Mouse (Mus musculus) adrenal gland, postnatal 4 days (tissue): ENCODE results near the gene Nars2. TPM values are rescaled to one million over a fixed set of nuclear protein-coding genes. Genes with fewer than 3 reads are reported as not detected.
"Not testable (repeated sequence)": the region's sequence is repeated elsewhere in the genome, so short reads cannot be mapped to it uniquely, and the experiment has no call there.

Experiments
- DNase-seq, 2 experiments: peaks; one replicate each; pipeline ENCODE4 v3.0.0; 2021 to 2022; ENCODE audit warnings: low spot score in 2 of 2, mixed read lengths in 2 of 2
- long read RNA-seq, 2 experiments: library from polyadenylated mRNA; stranded (forward); transcript quantifications; one replicate each; pipeline ENCODE4 v2.0.0; 2021
- total RNA-seq, 2 experiments: library from RNA; stranded (reverse); gene quantifications; 2 replicates each; pipeline ENCODE4 v1.2.3; 2021

The Nars2 gene
- total RNA-seq = 10 to 100 TPM; 20.6 TPM
- long read RNA-seq, experiment 1, transcript Nars2-201 (14 exons, 3,778 nt) = major isoform, 8 of 12 reads
- long read RNA-seq, experiment 1, partial matches to known transcripts = 0 of 12 reads
- long read RNA-seq, experiment 1, other reads (novel, unspliced or antisense) = 4 of 12 reads
- long read RNA-seq, experiment 2, transcript Nars2-201 (14 exons, 3,778 nt) = major isoform, 19 of 26 reads
- long read RNA-seq, experiment 2, partial matches to known transcripts = 1 of 26 reads
- long read RNA-seq, experiment 2, other reads (novel, unspliced or antisense) = 6 of 26 reads

DNA sequence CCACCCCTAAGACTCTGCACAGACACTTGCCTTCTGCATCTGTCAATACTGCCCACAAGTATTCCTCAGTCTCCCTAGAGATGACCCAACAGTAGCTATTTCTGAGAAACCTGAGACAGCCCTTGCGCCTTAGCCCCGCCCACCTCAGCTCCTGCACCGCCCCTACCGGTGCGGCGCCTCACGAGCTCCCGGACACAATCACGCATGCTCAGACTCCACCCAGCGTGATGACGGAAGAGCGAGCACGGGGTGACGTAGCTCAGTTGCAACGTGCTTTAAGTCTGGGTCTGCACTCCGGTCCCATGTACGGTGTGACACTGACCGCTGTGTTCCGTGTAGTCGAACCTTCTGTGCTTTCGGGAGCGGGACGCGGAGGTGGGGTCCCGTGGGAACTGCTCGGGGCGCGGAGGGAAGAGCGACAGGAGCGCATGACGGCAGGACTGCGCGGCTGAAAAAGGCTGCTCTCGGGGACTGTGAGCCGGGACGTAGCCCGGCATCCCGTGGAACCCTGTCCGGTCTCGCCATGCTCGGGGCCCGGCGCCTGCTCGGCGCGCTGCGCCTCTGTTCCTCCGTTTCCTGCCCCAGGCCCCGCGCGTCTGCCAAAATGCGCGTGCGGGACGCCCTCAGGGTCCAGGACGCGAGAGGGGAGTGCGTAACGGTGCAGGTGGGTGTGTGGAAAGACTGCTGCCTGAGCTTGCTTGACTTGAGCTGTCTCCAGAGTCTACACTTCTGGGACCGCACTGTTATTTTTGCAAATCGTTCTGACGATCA is at the start of gene Nars2:
Nars2 (plus strand) TSS at position 225 of the 771 bp plus-strand sequence.
- peak; percentile 60 to 81 for DNase-seq

DNA sequence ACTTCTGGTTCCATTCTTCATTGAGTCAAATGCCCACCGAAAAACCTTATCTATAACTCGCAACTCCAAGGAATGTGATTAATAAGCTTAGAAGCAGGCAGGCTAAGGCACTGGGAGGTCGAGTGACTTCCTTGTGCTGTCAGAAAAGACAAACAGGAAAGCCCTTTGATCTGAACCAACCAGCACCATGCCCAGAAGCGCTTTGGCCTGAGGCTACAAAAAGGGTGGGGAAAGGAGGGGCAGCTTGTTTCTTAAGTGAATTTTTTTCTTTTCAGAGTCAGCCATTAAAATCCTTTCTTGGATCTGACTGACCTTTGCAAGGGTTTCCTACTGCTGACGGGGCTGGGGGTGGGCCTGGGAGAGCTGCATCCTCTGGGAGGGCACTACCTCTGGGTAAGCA is 49.1 kb upstream of the Nars2 start:
- no peak for DNase-seq

DNA sequence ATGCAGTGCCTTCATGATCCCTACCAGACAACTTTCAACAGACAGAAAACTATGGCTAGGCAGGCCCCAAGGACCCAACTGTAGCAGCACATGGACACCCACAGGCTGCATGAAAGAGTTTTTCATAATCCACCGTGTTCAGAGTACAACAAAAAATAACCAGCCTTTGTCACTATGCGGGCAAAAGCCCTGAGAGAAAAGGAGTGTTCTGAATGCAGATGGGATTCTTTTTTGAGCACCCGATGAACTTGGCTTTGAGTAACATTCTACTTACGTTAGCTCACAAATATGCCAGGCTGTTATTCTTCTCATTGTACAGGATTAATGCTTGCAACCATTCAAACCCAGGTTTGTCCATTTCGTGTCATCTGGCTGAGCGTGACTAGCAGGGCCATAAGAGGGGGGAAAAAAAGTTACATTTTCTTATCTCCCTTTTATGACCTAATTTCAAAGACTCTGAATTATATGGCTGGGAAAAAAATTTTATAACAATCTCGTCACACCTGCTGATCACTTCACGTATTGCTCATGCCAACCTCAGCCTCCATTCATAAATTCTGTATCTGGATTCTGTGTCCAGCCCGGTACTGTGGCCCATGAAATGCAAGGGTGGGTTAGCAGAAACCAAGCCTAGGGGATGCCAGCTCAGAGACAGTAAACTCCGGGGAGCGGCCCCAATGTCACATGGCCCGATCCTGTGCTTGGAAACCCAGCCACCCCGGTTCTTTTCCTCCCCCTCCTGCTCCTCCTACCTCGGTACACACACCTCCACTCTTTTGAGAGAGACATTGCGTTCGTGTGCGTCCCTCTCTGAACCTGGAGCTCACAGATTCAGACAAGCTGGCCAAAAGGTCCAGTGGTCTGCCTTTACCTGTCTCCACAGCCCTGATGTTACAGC is 48.0 kb upstream of the Nars2 start:
- no peak for DNase-seq

DNA sequence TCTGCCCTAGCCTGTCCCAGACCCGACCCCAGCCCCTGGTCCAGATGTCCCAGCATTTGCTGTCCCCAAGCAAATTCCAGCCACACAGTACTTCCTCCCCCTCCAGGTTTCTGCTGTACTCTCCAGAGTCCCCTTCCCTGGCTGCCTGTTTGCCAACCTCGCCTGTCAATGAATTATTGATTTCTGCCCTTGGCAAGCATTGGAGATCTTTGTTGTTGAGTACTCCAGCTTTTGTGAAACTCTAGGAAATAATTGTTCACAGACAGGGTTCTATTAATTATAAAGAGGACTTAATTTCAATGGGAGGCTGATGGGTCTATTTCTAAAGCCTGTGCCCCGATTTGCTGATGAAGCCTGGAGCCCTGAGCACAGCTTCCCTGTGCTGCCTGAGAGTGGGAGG is 46.9 kb upstream of the Nars2 start:
- DNase-seq = no peak

DNA sequence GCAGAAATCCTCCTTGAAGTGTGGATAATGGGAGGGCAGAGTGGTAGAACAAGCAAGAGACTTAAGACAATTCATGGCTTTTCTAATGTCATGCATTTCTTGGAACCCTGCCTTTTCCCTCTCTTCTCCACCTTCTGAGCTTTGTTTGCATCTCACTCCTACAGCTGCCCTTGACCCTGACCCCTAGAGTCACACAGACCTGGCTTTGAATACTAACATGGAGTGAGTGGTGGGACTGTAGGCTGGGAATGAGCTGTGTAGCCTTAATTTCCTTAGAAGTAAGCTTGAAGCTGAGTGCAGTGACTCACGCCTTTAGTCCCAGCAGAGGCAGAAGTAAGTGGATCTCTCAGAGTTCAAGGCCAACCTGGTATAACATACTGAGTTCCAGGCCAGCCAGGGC is 46.4 kb upstream of the Nars2 start:
- no peak for DNase-seq

DNA sequence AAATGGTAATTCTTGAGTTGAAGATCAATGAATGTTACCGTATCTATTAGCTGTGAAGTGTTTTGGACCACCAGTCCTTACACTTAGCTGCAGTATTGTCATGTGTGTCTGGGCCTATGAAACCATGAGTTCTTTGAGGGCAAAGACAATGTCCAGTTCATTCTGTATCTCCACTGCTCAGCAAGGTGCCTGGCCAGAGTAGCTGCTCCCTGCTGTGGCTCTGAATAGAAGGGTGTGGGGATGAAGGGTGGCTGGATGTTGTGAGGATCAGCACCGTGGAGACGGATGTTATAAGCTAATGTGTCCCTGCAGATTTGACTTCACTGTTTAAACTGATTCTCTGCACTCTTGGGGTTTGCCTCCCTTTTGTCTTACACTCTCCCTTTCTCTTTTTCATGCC is 45.9 kb upstream of the Nars2 start:
- no peak for DNase-seq

DNA sequence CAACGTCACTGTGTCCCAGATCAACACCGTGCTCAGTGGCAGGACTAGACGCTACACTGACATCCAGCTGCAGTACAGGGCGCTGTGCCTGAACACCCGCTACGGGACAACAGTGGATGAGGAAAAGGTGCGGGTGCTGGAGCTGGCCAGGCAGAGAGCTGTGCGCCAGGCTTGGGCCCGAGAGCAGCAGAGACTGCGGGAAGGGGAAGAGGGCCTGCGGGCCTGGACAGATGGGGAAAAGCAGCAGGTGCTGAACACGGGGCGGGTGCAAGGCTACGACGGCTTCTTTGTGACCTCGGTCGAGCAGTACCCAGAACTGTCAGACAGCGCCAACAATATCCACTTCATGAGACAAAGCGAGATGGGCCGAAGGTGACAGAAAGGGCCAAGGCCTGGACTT is 45.1 kb upstream of the Nars2 start:
- DNase-seq = no peak

DNA sequence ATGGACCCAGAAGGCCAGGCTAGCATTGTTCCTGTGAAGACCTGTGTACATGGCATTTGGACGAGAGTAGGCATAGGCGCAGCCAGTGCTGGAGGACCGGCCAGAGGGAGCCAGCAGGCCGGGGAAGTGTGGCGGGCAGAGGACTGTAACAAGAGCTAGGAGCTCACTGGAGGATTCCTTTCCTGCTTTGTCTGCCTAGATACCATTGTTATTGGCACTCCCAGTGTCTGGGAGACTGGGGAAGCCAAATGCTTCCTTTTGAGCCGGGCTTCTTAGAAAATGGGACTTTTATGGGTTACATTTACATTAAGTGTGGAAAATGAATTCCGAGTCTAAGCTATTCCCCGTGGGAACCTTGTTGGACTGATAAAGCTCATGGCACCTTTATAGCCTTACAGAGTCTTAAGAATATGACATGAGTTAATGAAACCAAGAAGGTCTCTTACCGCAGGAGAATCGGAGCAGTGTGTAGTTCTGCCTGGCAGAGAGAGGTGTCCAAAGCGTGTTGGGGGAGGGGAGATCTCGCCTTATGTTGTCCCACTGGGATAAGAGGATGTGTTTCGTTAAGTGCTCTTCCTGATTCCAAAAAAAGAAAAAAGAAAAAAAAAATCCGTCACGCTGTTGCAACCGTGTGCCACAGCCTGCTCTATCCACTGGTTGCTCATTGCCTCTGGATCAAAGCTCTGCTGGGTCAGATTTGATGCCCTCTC is 43.2 kb upstream of the Nars2 start:
- DNase-seq = no peak

DNA sequence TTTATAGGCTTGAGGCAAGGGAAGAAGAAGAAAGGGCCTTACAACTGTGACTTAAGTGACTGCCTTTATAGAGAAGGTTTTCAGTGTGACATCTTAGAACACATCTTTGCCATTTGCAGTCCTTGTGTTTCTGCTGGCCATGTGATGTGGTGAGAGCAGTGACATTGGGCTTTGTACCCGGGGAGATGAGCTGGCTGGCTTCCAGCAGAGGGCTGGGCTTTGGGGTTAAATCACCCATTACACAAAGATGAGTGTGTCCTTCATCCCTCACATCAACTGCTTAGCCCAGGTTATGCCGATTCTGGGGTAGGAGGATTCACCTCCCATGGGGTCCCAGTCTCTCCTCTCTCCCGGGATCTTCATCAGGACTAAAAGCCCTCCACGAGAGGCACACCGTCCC is 41.4 kb upstream of the Nars2 start:
- DNase-seq = peak in 1 of 2 experiments; percentile 44

DNA sequence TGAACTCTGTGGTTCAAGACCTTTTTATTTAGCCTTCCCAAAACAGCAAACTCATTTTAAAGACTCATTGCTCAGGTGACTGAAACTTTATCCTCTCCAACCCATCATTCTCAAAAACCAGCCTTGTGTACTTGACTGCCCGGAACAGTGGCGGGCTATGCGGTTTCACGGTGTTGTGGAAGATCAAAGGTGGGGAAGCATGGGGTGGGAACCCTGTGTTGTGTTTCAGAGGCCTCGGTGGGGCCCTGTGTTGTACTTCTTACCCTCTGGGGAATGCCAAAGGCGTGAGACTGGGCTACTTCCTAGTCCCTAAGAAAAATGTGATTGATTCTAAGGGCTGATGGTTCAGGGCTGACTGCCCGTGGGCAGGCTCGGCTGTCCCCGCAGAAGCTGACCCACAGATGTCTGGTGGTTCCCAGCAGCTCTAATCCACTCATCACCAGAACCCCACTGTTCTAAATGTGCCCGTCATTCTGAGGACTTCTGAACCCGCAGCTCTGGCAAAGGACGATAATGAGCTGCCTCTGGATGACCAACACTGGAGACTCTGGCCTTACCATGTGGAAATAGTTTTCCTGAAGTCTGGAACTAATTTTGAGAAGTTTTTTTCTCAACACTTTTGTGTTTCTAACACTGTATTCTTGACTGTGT is 40.9 kb upstream of the Nars2 start:
- no peak for DNase-seq

DNA sequence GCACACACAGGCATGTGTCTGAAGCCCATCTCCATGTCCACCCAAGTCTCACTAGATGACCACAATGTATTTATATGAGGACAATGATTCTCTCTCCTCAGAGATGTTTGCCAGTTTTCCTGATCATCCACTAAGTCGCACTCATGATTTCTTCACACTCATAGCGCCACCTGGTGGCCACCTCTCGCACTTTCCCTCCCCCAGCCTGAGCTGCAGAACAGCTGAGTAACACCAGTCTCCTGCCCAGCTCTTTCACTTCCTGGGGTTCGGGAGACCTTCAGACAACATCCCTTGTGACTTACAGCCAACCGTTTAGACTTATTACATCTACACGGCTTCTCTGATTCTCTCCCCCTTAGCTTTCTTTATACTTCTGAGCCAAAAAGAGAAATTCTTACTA is 37.3 kb upstream of the Nars2 start:
- DNase-seq = peak; percentile 65 to 67

DNA sequence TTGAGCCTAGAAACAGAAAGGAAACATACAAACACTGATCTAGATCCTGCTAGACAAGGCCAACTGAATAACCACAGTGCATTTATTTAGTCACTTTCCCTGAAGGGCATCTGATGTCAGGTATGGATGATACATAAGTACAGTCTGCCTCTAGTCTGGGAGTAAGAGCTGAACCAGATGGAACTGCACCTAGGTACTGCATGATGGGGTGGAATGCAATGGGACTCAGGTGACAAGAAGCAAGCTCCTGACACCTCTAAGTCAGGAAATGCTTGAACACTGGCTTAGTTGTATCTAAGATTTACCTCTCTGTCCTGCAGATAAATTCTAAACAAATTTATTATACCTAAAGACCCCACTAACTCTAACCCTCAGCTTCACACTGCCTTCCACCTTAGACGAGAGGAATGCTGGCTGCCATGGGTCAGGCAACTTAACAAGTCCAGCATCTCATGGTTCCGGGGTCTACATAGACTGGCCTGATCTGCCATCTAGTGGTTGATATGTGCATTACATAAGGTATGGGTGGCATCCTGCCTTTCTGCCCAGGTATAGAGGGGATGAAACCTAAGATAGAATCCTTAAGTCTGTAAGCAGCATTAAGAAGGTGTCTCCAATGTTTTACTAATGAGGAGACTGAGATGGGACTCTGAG is 35.7 kb upstream of the Nars2 start:
- no peak for DNase-seq

DNA sequence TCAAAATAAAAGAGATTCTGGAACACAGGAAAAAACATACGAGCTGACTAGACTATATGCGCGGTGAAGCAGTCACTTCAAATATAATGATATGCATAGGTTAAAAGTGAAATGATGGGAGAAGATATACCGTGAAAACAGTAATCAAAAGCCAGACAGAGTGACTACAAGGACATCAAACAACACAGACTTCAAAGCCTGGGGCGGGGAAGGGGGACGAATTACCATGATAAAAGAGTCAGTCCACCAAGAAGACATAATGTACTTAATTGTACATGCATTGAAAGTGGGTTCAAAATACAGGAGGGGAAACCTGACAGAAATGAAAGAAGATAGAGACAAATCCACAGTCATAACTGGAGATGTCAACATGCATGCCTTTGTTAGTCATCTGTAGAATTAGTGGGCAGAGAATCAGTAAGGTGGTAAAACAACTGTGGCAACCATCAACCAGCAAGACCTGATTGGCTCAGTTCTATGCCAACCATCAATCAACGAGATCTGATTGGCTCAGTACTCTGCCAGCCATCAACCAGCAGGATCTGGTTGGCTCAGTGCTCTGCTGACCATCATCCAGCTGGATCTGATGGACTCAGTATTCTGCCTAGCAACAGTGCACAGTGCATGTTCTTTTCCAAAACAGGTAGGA is 30.7 kb upstream of the Nars2 start:
- DNase-seq = no peak

DNA sequence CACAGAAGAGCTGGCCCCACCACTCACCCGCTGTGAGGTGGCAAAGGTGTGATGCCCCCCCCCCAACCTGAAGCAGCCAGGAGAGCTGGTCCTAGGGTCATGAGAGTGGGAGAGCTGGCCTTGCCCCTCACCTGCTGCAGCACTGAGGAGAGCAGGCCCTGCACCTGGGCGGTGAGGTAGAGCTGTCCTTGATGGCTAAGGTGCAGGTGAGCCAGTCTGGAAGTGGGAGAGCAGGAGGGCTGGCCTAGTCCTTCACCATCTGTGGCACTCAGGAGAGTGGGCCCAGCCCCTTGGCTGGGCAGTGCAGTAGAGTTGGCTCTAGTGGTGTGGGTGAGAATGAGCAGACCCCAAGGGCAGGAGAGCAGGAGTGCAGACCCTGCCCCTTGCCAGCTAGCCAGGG is 28.4 kb upstream of the Nars2 start:
- DNase-seq = no peak

DNA sequence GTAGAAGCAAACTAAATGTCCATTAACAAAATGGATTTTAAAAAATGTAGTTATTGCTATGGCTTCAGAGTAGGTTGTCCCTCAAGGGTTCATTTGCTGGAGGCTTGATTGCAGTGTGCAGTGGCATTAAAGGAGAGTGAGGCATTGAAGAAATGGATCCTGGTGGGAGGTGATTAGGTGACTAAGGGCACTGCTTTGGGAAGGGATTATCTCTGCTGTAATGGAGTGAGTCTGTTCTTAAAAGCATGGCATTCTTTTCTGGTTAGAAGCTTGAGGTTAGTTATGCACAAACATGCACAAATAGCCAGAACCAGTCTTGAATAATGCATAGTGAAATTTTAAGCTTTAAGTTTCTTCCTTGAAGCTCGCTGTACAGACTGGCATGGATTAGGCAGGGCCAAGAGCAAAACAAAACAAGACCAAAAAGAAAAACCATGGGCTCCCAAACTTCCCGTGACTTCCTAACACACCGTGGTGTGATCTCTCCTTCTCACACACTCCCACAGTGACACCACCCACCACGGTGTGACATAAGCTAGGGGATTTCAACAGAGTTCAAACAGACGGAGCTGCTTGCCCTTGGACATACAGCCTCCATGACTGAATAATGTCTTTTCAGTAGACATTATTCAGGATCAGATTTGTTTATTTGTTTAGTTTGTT is 7.5 kb upstream of the Nars2 start:
- DNase-seq = no peak

DNA sequence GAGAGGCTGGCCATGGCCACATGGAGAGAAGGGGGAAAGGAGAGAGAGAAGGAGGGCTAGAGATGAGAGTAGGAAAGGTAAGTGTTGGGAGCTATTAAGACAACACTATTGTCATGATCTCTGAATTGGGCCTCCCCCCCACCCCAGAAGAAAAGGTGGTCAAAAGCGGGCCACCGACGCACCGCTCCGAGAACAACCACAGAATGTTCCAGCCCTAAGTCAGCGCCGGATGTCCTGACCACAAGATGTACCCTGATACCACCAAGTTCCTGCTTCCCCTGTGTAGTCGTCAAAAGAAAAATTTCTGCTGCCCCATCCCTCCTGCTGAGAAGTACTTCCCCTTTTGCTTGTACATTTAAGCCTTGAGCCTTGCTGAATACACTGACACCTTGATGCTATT is 4.8 kb upstream of the Nars2 start:
- not testable (repeated sequence) for DNase-seq

DNA sequence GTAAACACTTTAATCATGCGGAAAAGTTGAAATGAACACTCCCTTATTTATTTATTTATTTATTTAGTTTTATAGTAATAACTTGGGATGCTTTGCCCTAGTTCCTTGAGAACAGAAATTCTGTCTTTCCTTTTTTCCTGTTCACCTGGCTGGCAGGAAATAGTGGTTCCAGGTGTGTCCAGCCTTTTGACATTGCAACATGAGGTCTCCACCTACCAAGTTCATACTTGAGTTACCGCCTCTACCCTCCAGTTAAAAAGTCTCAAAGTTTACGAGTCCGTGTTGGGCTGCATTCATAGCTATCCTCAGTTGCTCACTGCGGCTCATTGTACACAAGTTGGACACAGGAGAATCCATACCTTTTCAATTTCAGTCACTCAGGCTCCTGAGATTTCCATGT is 789 bp downstream of the Nars2 start:
- no peak for DNase-seq

DNA sequence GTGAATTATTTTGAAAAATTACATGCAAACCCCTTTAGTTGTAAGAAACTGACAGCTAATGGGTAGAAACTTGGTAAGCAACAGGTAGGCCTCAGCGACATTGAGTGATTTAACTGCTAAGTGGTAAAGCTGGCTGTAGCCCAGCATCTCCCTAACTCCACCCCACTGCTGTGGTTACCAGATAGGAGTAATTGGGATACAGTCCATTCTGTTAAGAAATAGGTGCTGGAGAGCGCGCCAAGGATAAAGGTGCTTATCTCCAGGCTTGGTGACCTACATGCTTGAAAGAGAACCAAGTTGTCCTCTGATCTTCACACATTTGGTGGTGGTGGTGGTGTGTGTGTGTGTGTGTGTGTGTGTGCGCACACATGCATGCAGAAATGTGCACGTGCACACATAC is 7.9 kb downstream of the Nars2 start:
- DNase-seq = no peak

DNA sequence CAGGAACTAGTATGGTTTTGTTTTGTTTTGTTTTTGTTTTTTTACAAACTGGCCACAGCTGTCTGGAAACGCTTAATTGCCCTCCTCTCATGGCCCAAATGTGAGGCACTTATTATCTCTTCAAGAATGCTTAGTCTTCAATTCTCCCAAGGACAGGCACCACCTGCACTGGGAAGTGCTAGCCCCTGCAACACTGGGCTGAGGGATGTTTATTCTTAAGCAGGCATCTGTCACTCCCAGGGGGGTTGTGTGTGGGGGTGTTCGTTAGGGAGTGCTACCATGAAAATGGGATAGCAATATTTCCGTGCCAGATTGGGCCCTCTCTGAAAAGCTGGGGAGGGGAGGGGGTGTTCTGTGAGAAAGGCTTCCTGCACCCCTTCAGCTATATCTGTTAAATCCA is 15.9 kb downstream of the Nars2 start:
- no peak for DNase-seq
